Mouse (Mus musculus): ENCODE results near the gene Prmt3.

The Prmt3 gene

DNA sequence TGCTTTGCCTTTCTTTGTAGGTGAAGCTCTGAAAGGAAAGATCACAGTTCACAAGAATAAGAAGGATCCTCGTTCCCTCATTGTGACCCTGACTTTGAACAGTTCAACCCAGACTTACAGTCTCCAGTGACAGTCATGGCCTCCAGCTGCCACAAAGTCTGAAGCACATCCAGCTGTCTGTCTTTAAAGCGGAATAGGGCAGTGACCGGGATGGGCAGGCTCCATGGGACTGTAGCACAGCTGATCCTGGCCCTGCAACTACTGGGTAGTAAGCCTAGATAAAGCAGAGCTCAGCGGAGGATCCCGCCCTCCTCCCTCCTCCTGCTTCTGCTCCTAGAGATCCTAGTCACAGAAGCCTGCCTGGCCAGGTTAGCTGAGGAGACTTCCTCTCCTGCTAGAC lies 79.2 kb downstream of the Prmt3 start:
- no peak for DNase-seq (ENCODE audit: low read depth)

GRCm38 (mm10) chr7:49858257-49858656 lies 80.1 kb downstream of the Prmt3 start:
- no peak for DNase-seq (ENCODE audit: low read depth)

DNA sequence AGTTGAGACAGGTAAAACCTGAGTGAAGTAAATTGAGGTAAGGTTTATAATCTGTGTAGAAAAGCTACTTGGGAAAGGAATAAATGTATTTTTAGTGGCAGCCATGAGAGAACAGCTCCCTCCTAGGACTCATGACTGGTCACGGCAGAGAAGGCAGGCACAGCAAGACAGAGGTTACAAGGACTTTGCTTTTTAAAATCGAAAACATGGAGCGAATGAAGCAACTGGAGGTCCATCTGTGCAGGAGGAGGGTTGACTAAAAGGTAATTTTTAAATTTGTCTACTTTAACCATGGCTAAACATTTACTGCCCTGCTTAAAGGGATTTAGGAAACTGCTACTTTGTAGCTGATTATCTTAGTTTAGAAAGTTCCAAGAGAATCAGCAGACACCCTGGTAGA lies 81.7 kb downstream of the Prmt3 start:
- no peak for DNase-seq (ENCODE audit: low read depth)

- DNase-seq (ENCODE audit: low read depth) = no peak
Observed at GRCm38 (mm10) chr7:49861196-49861595, 83.0 kb downstream of the Prmt3 start.

- no peak for DNase-seq (ENCODE audit: low read depth)
Observed at GRCm38 (mm10) chr7:49863753-49864152, 85.6 kb downstream of the Prmt3 start.

- DNase-seq (ENCODE audit: low read depth) = no peak
Observed at GRCm38 (mm10) chr7:49869656-49870055, 91.5 kb downstream of the Prmt3 start.

DNA sequence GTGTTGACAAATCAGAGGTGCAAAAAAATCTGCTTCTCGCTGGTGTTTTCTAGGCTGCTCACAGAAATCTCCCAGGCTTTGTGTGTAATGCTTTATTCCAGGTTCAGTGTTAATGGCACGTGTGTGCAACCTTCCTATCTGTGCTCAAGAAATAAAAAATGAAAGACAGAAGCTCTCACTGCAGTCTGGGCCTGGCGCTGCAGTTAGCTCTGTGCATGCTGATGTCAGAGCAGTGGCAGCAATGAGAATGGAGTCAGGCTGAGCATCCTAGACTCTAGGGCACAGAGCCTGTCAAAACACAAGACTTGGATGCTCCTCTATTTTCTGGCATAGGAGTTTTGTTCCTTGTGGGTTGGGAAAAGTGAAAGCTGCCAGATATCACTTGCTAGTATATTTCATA lies 92.1 kb downstream of the Prmt3 start:
- no peak for DNase-seq (ENCODE audit: low read depth)

DNA sequence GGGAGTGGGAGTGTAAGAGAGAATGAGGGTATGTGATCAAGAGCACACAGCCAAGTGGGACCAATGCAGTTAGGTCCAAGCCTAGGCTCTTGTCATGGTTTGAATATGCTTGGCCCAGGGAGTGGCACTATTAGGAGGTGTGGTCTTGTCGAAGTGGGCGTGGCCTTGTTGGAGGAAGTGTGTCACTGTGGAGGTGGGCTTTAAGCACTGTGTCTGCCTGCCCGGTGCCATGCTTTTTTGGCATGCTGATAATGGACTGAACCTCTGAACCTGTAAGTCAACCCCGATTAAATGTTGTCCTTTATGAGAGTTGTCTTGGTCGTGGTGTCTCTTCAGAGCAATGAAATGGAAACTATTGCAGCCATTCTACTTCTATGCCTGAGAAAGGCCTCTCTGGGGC lies 99.2 kb downstream of the Prmt3 start:
- no peak for DNase-seq (ENCODE audit: low read depth)

- DNase-seq (ENCODE audit: low read depth) = no peak
Observed at GRCm38 (mm10) chr7:49879051-49879450, 100.9 kb downstream of the Prmt3 start.

- no peak for DNase-seq (ENCODE audit: low read depth)
Observed at GRCm38 (mm10) chr7:49879998-49880707, 102.0 kb downstream of the Prmt3 start.

DNA sequence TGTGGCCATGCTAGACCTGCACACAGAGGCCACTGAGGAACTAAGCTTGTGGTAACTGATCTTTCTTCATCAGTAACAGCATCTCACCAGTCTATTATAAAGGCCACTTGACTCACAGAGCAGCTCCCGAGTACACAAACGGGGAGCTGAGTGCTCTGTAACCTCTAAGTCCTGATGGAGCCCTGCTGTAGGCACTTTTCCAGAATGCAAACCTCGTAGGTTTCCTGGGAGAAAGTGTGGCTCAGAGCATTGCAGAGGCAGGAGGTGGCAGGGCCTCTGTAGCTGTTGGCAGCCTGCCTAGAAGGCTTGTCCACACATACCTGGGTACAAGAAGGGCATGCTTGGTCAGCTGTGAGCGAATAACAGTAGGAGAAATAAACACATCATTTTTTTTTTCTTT lies 104.1 kb downstream of the Prmt3 start:
- no peak for DNase-seq (ENCODE audit: low read depth)

DNA sequence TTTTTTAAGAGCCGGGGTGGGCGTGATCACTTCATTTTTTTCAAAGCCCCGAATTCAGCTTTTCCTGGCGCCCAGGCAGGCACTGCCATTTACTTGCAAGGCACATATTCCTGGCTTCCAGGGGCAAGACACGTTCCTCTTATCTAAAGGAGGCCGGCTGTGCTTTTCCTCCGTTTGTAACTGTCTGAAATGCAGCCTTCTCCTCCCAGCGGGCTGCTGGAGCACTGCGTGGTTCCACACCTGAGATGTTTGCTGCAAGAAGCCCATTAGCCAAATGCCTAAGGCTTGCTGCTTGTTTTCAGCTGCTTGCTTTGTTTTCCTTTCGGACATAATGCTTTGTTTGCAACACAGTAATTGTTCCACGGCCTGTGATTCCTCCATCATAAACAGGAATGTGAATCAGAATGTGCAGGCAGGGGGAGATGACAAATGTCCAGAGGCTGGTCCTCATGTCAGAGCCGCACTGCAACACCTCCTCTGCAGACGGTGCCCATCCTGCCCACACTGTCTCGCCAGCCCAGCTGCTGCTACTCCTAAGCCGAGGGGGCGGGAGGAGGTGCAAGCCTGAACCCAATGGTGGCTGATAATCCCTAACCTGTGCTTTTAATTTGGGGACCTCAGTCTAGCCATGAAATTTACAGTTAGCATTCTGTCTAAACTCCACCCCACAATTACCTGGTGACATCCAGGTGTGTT lies 104.7 kb downstream of the Prmt3 start:
- no peak for DNase-seq (ENCODE audit: low read depth)

DNA sequence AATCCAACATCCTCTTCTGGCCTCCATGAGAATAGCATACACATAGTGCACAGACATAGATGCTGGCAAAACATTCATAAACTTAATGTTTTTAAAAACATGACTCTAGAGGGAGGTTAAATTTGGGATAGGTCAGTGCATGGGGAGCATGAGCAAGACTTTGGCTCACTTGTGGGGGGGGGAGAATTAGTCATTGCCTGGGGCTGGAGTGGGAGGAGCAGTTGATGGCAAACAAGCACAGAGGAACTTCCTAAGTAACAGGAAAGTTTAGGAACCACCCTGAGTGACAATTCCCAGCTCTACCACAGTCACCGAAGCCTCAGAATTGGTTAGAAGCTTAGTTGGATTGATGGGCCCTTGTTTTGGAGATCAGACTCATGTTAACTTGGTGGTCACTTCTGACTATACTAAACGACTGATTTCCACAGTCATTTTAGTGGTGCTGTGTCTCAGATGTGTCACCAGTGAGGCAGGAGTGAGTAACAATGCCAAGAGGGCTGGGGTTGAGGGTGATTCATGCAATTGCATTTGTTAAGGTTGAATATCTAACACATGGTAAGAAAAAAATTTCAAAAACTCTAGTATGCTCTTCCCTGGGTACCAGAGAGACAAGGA lies 109.7 kb downstream of the Prmt3 start:
- DNase-seq (ENCODE audit: low read depth) = no peak

DNA sequence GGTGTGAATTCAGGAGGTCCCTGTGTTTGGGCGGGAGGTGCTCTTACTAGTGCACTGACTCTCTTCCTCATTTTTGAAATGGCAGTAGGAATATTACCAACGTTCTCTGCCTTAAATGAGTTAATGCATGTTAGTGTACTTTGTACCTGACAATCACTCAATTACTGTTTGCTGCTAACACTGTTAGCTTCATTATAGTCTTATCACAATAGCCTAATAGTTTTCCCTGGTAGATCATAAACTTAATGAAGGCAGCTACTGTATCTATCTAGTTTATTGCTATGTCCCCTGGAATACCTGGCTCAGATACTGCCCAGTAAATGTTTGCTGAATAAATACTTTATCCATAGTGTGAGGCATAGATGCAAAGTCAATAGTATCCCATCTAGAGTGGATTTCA lies 116.6 kb downstream of the Prmt3 start:
- no peak for DNase-seq (ENCODE audit: low read depth)

GRCm38 (mm10) chr7:49895296-49895695 lies 117.2 kb downstream of the Prmt3 start:
- no peak for DNase-seq (ENCODE audit: low read depth)

DNA sequence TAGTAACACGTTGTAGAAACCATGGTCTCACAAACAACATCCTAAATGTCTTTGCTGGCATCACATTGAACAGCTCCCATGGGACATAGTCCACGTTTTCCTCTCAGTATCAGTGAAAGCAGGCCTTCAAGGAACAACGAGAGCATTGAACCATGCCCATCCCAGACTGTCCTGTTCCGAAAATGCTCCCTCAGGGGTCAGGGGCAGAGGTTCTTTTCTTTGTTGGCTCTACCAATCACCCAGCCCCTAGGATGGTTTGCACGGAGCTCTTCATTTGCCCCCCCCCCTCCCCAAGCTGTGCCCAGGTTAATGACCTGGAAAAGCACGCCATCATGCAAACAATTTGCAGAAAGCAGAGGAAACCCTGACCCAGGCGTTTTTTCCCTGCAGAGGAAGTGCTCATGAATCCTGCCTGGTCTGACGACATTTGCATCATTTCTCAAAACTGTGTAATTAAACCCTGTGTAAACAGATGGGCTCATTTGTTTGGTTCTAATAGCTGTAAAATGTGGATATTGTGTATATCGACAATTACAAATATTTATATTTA lies 123.9 kb downstream of the Prmt3 start:
- no peak for DNase-seq (ENCODE audit: low read depth)

- no peak for DNase-seq (ENCODE audit: low read depth)
Observed at GRCm38 (mm10) chr7:49907191-49908171, 129.3 kb downstream of the Prmt3 start.

Measured in naive thymus-derived CD4-positive, alpha-beta T cell, adult 2 months (primary cell).